Mouse (Mus musculus) heart, embryonic 13.5 days (tissue): ENCODE results near the gene Gcnt2. TPM values are rescaled to one million over a fixed set of nuclear protein-coding genes. Genes with fewer than 3 reads are reported as not detected.

Experiments used
- ATAC-seq: fragments of 200-750 bp; cut with Nextera tagmentation; 2 replicates; pipeline ENCODE4 v1.8.0; 2017; ENCODE audit warnings: moderate TSS enrichment; ENCODE audit not compliant: insufficient number of reproducible peaks, low FRiP score, low TSS enrichment; ENCODE audit errors: extremely low read depth
- H3K27ac ChIP-seq: fragments of 300-500 bp; sonication (generic); replicated peaks from 2 replicates; pipeline ENCODE4 v1.5.1; 2015; ENCODE audit warnings: moderate library complexity, mild to moderate bottlenecking, inconsistent platforms
- H3K27me3 ChIP-seq: fragments of 300-500 bp; sonication (generic); replicated peaks from 2 replicates; pipeline ENCODE4 v1.6.1; 2015; ENCODE audit warnings: mild to moderate bottlenecking, inconsistent platforms
- H3K36me3 ChIP-seq: fragments of 300-500 bp; sonication (generic); 2 replicates; pipeline ENCODE4 v1.6.1; 2015; ENCODE audit warnings: mild to moderate bottlenecking, inconsistent platforms
- H3K4me1 ChIP-seq: fragments of 300-500 bp; sonication (generic); 2 replicates; pipeline ENCODE4 v1.6.1; 2015; ENCODE audit warnings: inconsistent platforms
- H3K4me2 ChIP-seq: fragments of 300-500 bp; sonication (generic); 2 replicates; pipeline ENCODE4 v1.6.1; 2015; ENCODE audit warnings: inconsistent platforms, mild to moderate bottlenecking, moderate library complexity
- H3K4me3 ChIP-seq: fragments of 300-500 bp; sonication (generic); 2 replicates; pipeline ENCODE4 v1.5.1; 2015; ENCODE audit warnings: moderate library complexity, mild to moderate bottlenecking, inconsistent platforms
- H3K9ac ChIP-seq: fragments of 300-500 bp; sonication (generic); 2 replicates; pipeline ENCODE4 v1.6.1; 2015; ENCODE audit warnings: inconsistent platforms, mild to moderate bottlenecking, moderate library complexity
- H3K9me3 ChIP-seq: fragments of 300-500 bp; sonication (generic); 2 replicates; pipeline ENCODE4 v1.6.1; 2016; ENCODE audit warnings: inconsistent platforms
- WGBS: fragments of 180-500 bp; shearing (Covaris S2); methylation state at CpG from one replicate; pipeline ENCODE4 v1.1.7; 2015; ENCODE audit warnings: mixed read lengths; 5-methylcytosine and 5-hydroxymethylcytosine counted together
- polyA plus RNA-seq: library from polyadenylated mRNA; unstranded; fragments of >200 nt; fragmentation: Nextera tagmentation; extraction: Ambion mirVana; gene quantifications from 2 replicates; pipeline ENCODE4 v1.2.1, GENCODE M21; 2015

Gene Gcnt2
- polyA plus RNA-seq, 1 experiment from 2014 or later = 2.5 TPM

DNA sequence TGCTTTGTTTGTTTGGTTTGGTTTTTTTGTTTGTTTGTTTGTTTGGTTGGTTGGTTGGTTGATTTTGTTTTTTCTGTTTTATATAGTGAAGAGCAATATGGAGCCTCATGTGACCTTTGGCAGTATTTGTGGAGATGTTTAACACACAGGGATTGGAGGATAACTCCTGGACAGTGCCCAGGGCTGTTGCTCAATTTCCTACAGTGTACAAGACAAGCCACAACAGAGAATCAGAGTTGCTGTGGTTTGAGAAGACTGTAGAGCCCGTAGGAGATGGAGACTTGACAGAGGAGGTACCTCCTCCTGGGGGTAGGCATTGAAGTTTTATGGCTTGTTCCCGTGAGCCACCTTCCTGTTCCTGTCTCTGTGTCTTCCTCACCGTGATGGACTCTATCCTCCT lies 87.0 kb downstream of the Gcnt2 start:
- WGBS = 73% methylated on average over 3 of the region's 3 CpGs
- Histone ChIP-seq H3K36me3 (no peaks in the 10 kb centered on the region), H3K9me3 (no peaks in the 10 kb centered on the region), H3K4me1 (peaks cover 41% of the 10 kb centered on the region), H3K27me3 (no peaks in the 10 kb centered on the region), H3K4me2 (no peak overlapping the region), H3K4me3 (no peak overlapping the region), H3K27ac (no peak overlapping the region), H3K9ac (no peak overlapping the region)
- no peak for ATAC-seq

DNA sequence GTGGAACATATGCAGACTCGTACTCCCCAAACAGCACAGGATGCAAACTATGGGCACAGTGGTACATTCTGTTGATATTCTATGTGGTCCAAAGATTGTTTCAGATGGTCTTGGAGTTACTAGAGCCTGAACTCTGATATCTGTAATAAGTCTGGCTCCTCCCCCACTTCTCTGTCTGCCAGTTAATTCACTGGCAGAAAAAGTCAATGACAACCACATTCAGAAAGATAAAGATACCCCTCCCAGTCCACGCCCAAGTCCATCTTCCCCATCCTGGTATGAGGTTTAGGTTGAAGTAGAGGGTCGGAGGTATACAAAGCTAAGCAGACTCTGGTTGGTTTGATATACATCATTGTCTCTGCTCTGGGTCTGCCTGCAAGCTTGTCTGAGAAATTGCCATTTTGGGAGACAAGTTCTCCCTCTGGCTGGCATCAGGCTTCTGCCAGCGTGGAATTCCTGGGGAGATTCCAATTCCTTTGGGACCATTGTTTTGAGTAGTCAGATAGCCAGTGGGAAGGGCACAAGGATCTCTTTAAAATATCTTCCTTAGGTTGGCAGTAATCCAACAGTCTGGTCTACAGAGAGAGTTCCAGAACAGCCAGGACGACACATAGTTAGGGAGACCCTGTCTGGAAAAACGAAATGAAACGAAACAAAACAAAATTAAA lies 88.1 kb downstream of the Gcnt2 start:
- peak overlapping the region; percentile 34 for H3K4me2 ChIP-seq
- peaks cover 41% of the 10 kb centered on the region for H3K4me1 ChIP-seq
- H3K36me3 ChIP-seq = no peaks in the 10 kb centered on the region
- peak overlapping the region; percentile 16 for H3K27ac ChIP-seq
- H3K9ac ChIP-seq = no peak overlapping the region
- WGBS = 39% methylated on average over 7 of the region's 7 CpGs
- H3K9me3 ChIP-seq = no peaks in the 10 kb centered on the region
- no peak for ATAC-seq
- H3K4me3 ChIP-seq = no peak overlapping the region
- H3K27me3 ChIP-seq = no peaks in the 10 kb centered on the region

DNA sequence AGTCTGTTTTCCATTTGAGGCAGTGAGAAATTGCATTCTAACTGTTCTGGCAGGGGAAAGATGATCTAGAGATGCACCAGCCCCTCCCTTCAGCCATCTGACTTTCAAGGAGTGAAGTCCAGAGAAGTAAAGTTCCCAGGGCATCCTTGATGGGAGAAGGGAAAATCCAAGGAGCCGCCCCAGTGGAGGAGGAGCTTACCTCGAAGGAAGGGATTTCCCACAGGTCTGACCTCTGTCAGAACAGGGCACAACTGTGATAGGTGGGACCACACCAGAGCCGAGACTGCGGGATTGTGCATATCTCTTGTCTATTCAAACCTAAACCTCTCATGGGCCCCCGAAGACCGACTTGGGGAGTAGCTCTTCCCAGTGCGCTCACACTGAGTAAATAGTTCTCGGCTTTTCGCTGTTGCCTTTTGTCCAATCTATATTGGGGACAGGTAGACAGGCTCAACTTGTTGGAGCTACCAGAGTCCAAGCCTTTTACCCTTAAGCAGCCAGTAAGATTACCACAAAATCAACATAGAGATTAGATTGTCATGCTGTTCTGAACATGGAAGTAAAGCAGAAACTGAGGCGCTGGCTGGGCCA lies 91.9 kb downstream of the Gcnt2 start:
- H3K4me3 ChIP-seq = no peak overlapping the region
- no peaks in the 10 kb centered on the region for H3K9me3 ChIP-seq
- H3K36me3 ChIP-seq = no peaks in the 10 kb centered on the region
- no peak overlapping the region for H3K4me2 ChIP-seq
- peaks cover 23% of the 10 kb centered on the region for H3K4me1 ChIP-seq
- H3K9ac ChIP-seq = no peak overlapping the region
- WGBS = 68% methylated on average over 10 of the region's 10 CpGs
- H3K27ac ChIP-seq = no peak overlapping the region
- no peak for ATAC-seq
- no peaks in the 10 kb centered on the region for H3K27me3 ChIP-seq

DNA sequence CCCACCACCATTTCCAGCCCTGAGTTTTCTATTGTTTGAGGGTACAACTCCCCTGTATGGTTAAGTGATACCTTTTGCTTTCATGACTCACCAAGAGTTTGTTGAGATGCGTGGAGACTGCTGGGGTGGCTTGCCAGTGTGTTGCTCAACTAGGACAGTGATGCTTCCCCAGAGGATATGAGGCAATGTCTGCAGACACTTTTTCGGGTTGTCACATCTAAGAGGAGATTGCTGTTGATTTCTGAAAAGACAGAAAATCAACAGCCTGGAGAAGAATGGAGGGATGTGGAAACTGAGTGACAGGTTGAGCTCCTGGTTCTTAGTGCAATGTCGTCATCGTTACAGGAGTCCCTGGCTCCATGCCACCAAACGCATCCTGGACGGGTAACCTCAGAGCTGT lies 93.7 kb downstream of the Gcnt2 start:
- Histone ChIP-seq H3K9ac (no peak overlapping the region), H3K4me3 (no peak overlapping the region), H3K4me1 (peaks cover 11% of the 10 kb centered on the region), H3K36me3 (no peaks in the 10 kb centered on the region), H3K27ac (no peak overlapping the region), H3K27me3 (no peaks in the 10 kb centered on the region), H3K9me3 (no peaks in the 10 kb centered on the region), H3K4me2 (no peak overlapping the region)
- 48% methylated on average over 6 of the region's 6 CpGs for WGBS
- no peak for ATAC-seq

DNA sequence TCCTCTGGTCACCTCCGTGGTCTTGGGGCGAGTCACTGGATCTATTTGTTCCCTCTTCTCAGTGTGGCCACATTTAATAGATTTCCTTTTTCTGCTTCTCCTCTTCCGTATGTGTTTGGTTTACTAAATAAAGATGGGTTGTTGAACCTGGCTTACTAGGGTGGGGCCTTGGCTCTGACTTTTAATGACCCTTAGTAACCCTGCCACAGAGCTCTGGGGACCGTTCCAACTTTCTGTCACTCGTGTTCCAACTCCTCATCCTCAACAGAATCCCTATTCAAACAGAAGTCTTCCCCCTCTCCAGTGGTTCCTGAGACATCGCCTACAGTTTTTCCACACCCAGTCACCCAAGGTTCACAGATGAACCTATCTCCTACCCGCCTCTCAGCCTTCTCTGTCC lies 96.2 kb downstream of the Gcnt2 start:
- Histone ChIP-seq H3K27ac (no peak overlapping the region), H3K27me3 (no peaks in the 10 kb centered on the region), H3K9ac (no peak overlapping the region), H3K9me3 (no peaks in the 10 kb centered on the region), H3K4me1 (no peaks in the 10 kb centered on the region), H3K4me2 (no peak overlapping the region), H3K36me3 (0 out of 2 replicates have a peak, but pooled peaks cover 5% of the 10 kb centered on the region), H3K4me3 (no peak overlapping the region)
- ATAC-seq = no peak
- 67% methylated on average over 7 of the region's 7 CpGs for WGBS

DNA sequence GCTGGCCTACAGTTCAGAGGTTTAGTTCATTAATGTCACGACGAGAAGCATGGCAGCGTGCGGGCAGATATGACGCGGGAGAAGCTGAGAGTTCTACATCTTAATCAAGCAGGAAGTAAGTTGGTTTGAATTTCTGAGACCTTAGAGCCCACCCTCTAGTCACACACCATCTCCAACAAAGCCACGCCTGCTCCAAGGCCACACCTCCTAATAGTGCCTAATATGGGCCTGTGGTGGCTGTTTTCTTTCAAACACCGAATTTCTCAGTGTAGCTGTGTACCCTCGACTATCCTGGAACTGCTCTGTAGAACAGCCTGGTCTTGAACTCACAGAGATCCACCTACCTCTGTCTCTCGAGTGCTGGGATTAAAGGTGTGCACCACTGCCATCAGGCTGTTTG lies 108.1 kb downstream of the Gcnt2 start:
- no peak for ATAC-seq
- Histone ChIP-seq H3K4me1 (no peaks in the 10 kb centered on the region), H3K4me2 (no peak overlapping the region), H3K27ac (no peak overlapping the region), H3K9ac (no peak overlapping the region), H3K9me3 (no peaks in the 10 kb centered on the region), H3K27me3 (no peaks in the 10 kb centered on the region), H3K4me3 (no peak overlapping the region), H3K36me3 (no peaks in the 10 kb centered on the region)
- WGBS = 86% methylated on average over 10 of the region's 10 CpGs

DNA sequence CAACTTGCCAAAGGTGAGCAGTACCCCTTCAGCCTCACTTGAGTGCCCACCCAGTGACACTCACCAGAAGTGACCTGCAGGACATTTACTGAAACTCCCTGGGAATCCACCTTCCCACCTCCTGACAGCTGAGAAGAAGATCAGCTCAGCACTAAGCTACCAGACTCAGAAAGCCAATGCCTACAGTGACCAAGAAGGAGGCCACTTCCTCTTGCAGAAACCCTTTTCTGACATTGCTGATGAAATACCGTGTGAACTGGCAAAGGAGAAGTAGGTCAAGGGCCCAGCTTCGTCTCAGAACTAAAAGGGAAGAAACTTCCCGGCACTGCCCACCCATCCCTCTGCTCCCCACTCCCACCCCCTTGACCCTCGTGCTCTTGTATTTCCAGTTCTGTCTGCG lies 109.0 kb downstream of the Gcnt2 start:
- Histone ChIP-seq H3K4me1 (no peaks in the 10 kb centered on the region), H3K27ac (no peak overlapping the region), H3K27me3 (no peaks in the 10 kb centered on the region), H3K9me3 (no peaks in the 10 kb centered on the region), H3K36me3 (no peaks in the 10 kb centered on the region), H3K4me3 (no peak overlapping the region), H3K4me2 (no peak overlapping the region), H3K9ac (no peak overlapping the region)
- ATAC-seq = no peak
- WGBS = 69% methylated on average over 5 of the region's 5 CpGs

DNA sequence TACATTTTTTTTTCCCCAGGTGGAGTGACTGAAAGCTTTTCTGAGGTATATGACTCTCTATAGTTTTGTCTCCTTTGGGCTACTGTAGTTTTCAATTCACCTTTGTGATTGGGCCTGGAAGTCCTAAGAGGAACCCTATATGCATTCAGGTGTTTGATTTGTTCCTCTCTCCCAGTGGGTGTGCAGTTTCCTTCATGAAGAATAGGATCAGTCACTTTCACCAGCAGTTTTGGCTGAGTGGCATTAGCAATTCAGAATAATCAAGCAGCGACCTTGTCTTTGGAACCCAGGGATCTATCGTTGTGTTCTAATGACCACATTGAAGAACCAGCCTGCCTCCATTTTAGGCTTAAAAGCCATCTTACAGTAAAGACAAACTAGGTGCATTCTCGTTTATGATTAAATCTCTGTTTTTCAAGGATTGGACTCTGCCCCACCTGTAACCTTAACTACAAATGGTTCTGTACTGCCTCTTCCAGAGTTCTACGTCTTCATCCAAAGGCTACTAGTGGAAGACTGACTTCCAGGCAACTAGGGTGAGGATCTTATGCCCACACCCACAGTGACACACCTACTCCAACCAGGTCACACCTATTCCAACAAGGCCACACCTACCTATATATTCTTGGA lies 110.3 kb downstream of the Gcnt2 start:
- WGBS = 79% methylated on average over 4 of the region's 4 CpGs

DNA sequence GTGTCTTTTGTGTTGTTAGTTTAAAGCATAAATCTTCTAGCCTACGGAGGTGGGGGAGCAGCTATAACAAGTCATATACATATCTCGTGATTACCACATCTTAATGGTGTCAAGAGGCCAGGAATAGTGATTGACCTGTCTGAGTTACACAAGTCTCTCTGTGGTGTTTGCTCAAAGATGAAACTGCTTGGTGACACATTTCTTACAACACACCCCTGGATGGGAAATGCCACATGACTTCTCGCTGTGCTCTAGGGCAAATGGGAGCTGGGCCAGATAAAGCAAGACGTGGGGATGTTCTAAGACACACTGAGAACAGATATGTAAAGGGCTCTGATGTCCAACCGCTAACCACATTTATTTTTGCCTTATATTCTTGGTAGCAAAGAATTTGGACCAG lies 111.7 kb downstream of the Gcnt2 start:
- 74% methylated on average over 5 of the region's 5 CpGs for WGBS
- H3K4me2 ChIP-seq = no peak overlapping the region
- H3K36me3 ChIP-seq = no peaks in the 10 kb centered on the region
- H3K27me3 ChIP-seq = no peaks in the 10 kb centered on the region
- H3K27ac ChIP-seq = no peak overlapping the region
- H3K9me3 ChIP-seq = no peaks in the 10 kb centered on the region
- H3K4me1 ChIP-seq = no peaks in the 10 kb centered on the region
- no peak for ATAC-seq
- H3K9ac ChIP-seq = no peak overlapping the region
- no peak overlapping the region for H3K4me3 ChIP-seq

More for the DNA sequence above, 110.3 kb downstream of the Gcnt2 start:
- Histone ChIP-seq H3K4me3 (no peak overlapping the region), H3K9me3 (no peaks in the 10 kb centered on the region), H3K9ac (no peak overlapping the region), H3K27ac (no peak overlapping the region), H3K27me3 (no peaks in the 10 kb centered on the region), H3K36me3 (no peaks in the 10 kb centered on the region), H3K4me2 (no peak overlapping the region), H3K4me1 (no peaks in the 10 kb centered on the region)
- ATAC-seq = no peak

DNA sequence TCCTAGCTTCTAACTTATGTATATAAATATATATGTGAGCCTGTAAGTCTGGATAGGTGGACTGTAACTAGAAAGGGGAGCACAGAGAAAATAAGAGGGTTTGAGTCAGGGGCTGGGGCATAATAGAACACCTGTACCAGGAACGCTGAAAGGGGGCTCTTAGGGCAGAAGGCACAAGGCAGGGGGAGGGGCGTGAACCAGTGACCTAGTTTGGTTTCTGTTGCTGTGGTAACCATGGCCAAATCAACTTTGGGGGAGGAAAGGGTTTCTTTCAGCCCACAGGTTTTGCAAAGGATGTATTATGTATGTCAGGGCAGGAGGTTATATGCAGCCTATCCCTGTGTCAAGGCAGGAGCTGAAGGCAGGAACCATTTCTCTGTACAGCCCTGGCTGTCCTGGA lies 112.3 kb downstream of the Gcnt2 start:
- 61% methylated on average over 2 of the region's 2 CpGs for WGBS
- Histone ChIP-seq H3K27ac (no peak overlapping the region), H3K4me1 (no peaks in the 10 kb centered on the region), H3K9ac (no peak overlapping the region), H3K27me3 (no peaks in the 10 kb centered on the region), H3K4me3 (no peak overlapping the region), H3K4me2 (no peak overlapping the region), H3K36me3 (no peaks in the 10 kb centered on the region), H3K9me3 (no peaks in the 10 kb centered on the region)
- ATAC-seq = no peak

DNA sequence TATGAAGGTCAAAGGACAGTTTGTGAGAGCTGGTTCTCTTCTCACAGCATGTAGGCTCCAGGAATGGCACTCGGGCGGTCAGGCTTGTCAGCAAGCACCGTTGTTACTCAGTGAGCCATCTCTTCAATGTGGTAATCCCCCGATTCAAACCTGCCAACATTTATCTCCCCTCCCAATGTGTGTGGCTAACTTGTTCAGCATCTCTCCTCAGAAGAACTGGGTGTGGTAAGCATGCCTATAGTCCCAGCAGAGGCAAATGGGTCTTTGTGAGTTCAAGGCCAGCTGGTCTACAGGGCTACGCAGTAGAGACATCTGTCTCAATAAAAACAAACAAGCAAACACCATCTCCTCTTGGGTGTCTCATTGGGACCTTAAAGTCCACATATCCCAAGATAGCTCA lies 113.4 kb downstream of the Gcnt2 start:
- Histone ChIP-seq H3K9ac (no peak overlapping the region), H3K27me3 (no peaks in the 10 kb centered on the region), H3K4me3 (no peak overlapping the region), H3K9me3 (no peaks in the 10 kb centered on the region), H3K27ac (no peak overlapping the region), H3K4me2 (no peak overlapping the region), H3K4me1 (no peaks in the 10 kb centered on the region), H3K36me3 (no peaks in the 10 kb centered on the region)
- no peak for ATAC-seq
- 78% methylated on average over 5 of the region's 5 CpGs for WGBS

DNA sequence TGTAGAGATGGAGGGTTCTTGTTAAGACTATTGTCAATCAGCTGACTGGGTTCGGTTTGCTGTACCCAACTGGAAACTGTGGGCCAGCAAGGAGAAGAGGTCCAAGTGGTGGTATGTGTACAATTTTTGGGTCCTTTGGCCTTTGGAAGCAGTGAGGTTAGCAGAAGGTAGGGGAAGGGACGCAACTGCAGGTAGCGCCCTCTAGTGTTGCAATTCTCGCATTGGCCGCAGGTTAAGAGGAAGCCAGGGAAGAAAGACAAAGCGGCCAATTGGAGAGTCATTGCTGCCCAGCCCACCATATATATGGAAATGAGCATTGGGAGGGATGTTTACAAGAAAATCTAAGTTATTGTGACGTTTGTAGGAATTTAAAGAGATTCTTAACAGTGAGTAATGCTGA lies 118.1 kb downstream of the Gcnt2 start:
- WGBS = 16% methylated on average over 7 of the region's 7 CpGs
- no peak overlapping the region for H3K4me2 ChIP-seq
- no peaks in the 10 kb centered on the region for H3K4me1 ChIP-seq
- no peaks in the 10 kb centered on the region for H3K36me3 ChIP-seq
- H3K4me3 ChIP-seq = no peak overlapping the region
- H3K27ac ChIP-seq = no peak overlapping the region
- no peak overlapping the region for H3K9ac ChIP-seq
- H3K9me3 ChIP-seq = no peaks in the 10 kb centered on the region
- no peak for ATAC-seq
- no peaks in the 10 kb centered on the region for H3K27me3 ChIP-seq
